Mouse (Mus musculus): ENCODE measurements around the gene Tub.

DNA sequence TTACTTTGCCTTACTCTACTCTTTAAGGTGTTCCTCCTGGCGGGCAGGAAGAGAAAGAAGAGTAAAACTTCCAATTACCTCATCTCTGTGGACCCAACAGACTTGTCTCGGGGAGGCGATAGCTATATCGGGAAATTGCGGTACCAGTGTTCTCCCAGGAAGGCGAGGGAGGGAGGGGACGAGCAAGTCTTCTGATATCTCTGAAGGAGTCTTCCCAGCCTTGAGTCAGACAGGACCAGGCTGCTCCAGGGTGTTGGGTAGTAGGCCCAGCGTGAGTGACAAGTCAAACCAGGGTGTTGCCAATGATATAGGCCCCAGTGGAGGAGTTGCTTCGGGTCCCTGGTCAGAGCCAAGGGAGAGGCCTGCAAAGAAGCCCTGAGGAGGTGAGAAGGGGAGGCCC is 76.8 kb downstream of the Tub start:
- no peak for TF ChIP-seq ZC3H11A (IDR thresholded peaks at IDR 0.05; ENCODE audit: borderline replicate concordance, low read depth, low read length)
- TF ChIP-seq HCFC1 (IDR thresholded peaks at IDR 0.05; ENCODE audit: borderline replicate concordance, insufficient read depth, low read length): no peak

Measured in ES-E14 (cell line).